Mouse (Mus musculus): Measurements from ENCODE around the gene Ropn1.

- TF ChIP-seq POLR2A (IDR thresholded peaks at IDR 0.05; ENCODE audit: low read depth, low read length) (no peak), CTCF (IDR thresholded peaks at IDR 0.05; ENCODE audit: borderline replicate concordance, insufficient read depth, low read length) (no peak)
These were observed 41.4 kb downstream of the Ropn1 start for GRCm38 (mm10) chr16:34691156-34691555.
